Mouse (Mus musculus): ENCODE measurements around the gene Tgfb1i1. TPM values are rescaled to one million over a fixed set of nuclear protein-coding genes. Genes with fewer than 3 reads are reported as not detected.

Tgfb1i1 gene
- polyA plus RNA-seq (2014; fragmentation: Nextera tagmentation; extraction: Ambion mirVana), result 35.3 and 38.2 TPM in 2 replicates

DNA sequence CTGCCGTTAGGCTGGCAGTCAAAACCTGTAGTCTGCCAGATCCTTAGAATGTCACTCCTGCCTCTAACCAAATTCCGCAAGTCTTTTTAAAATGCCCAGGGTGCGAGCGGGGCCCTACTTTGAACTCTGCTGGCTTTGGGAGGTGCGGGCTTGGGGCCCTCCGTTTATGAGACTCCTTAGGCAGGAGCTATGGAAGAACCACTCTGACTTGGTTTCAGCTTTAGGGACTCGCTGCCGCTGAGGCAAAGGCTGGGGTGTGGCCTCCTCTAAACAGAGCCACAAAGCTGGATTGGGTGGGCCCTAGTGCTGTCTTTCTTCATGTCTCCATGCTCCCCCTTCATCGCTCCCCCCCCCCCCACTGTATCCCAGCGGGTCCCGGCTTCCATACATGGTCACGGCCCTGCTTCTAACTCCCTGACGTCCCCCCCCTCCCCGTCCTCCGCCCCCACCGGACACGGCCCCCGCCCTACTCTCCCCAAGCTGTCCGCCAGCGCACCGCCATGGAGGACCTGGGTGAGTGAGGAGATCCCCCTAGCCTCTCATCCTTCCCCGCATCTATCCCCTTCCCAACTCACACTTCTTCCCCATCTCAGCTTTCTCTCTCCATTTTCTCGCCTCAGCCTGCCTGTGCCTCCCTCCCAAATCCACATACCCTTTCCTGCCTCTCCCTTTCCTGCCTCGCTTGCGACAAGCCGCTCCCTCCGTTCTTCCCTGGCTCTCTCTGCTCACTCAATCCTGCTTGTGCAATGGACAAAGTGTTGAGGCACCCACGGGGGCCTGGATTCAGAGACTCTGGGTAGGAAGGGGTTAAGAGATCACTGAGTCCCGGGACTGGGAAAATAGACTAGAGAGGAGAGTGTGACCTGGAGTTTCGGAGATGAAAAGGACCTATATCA lies at the start of gene Tgfb1i1:
Gene Tgfb1i1 (plus strand): TSS at position 317 of the 896 bp plus-strand sequence.
- peak within 1 kb of the TSS; percentile 82 for H3K4me2 ChIP-seq
- H3K9ac ChIP-seq (ENCODE audit: low read depth, low read length), result peak within 1 kb of the TSS; percentile 74
- H3K27ac ChIP-seq (ENCODE audit: low read depth, low read length), result peak within 1 kb of the TSS; percentile 59; the same call in 1 of the 2 replicates
- ATAC-seq (replicated peaks; ENCODE audit: low FRiP score) (peak; percentile 58), DNase-seq (ENCODE audit: low spot score) (peak; percentile 58)
- peaks cover 1% of the 10 kb centered on the region for H3K27me3 ChIP-seq (replicated peaks; ENCODE audit: control insufficient read depth, insufficient read depth, low read length)
- peaks cover 5% of the 10 kb centered on the region for H3K4me1 ChIP-seq (replicated peaks; ENCODE audit: control insufficient read depth, insufficient read depth, low read length)
- H3K9me3 ChIP-seq (ENCODE audit: control insufficient read depth, low read length), result no peaks in the 10 kb centered on the region
- H3K36me3 ChIP-seq (ENCODE audit: control insufficient read depth, insufficient read depth, low read length), result peaks cover 23% of the 10 kb centered on the region
- WGBS, result 7% methylated on average over 27 of the region's 30 CpGs
- H3K4me3 ChIP-seq (ENCODE audit: low read depth, low read length), result peak within 1 kb of the TSS; percentile 55

DNA sequence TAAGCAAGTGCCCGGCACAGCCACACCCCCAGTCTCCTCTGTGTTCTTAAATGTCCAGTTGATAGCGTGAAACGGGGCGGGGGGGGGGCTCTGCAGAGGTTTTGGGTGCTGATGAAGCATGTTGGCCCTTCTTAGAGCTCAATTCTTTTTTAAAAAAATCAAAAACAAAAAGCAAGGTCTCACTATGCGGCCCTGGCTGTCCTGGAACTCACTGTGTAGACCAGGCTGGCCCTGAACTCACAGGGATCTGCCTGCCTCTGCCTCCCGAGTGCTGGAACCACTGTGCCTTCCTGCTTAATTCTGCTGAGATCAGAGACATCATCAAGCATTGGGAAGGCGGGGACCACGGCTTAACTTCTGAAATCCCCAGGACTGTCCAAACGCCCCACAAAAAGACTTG lies 45.0 kb upstream of the Tgfb1i1 start:
- no peaks in the 10 kb centered on the region for H3K36me3 ChIP-seq (ENCODE audit: control insufficient read depth, insufficient read depth, low read length)
- H3K27ac ChIP-seq (ENCODE audit: low read depth, low read length), result no peak overlapping the region
- H3K27me3 ChIP-seq (replicated peaks; ENCODE audit: control insufficient read depth, insufficient read depth, low read length), result no peaks in the 10 kb centered on the region
- 81% methylated on average over 9 of the region's 9 CpGs for WGBS
- no peaks in the 10 kb centered on the region for H3K9me3 ChIP-seq (ENCODE audit: control insufficient read depth, low read length)
- ATAC-seq (replicated peaks; ENCODE audit: low FRiP score) (no peak), DNase-seq (ENCODE audit: low spot score) (no peak)
- no peak overlapping the region for H3K9ac ChIP-seq (ENCODE audit: low read depth, low read length)
- H3K4me2 ChIP-seq, result no peak overlapping the region
- H3K4me1 ChIP-seq (replicated peaks; ENCODE audit: control insufficient read depth, insufficient read depth, low read length), result no peaks in the 10 kb centered on the region
- H3K4me3 ChIP-seq (ENCODE audit: low read depth, low read length), result no peak overlapping the region

DNA sequence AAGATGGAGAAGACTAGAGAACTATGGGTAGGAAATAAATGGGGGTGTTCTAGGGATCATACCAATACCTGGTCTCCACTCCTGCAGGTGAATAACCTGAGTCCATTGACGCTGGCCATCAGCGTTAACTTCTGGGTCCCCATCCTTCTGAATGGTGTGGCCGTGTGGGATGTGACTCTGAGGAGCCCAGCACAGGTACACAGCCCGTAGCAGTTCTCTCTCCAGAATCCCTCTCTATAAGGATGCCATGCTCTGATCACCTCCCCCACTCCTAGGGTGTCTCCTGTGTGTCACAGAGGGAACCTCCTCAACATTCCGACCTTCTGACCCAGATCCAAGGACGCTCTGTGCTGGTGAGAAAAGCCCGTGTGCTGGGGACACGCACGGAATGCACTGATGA lies 43.5 kb upstream of the Tgfb1i1 start:
- no peaks in the 10 kb centered on the region for H3K9me3 ChIP-seq (ENCODE audit: control insufficient read depth, low read length)
- H3K4me3 ChIP-seq (ENCODE audit: low read depth, low read length), result no peak overlapping the region
- DNase-seq (ENCODE audit: low spot score), result peak; percentile 17
- H3K9ac ChIP-seq (ENCODE audit: low read depth, low read length), result no peak overlapping the region
- no peaks in the 10 kb centered on the region for H3K4me1 ChIP-seq (replicated peaks; ENCODE audit: control insufficient read depth, insufficient read depth, low read length)
- 83% methylated on average over 9 of the region's 9 CpGs for WGBS
- H3K27me3 ChIP-seq (replicated peaks; ENCODE audit: control insufficient read depth, insufficient read depth, low read length), result no peaks in the 10 kb centered on the region
- no peaks in the 10 kb centered on the region for H3K36me3 ChIP-seq (ENCODE audit: control insufficient read depth, insufficient read depth, low read length)
- H3K27ac ChIP-seq (ENCODE audit: low read depth, low read length), result no peak overlapping the region
- ATAC-seq (replicated peaks; ENCODE audit: low FRiP score), result no peak
- no peak overlapping the region for H3K4me2 ChIP-seq

DNA sequence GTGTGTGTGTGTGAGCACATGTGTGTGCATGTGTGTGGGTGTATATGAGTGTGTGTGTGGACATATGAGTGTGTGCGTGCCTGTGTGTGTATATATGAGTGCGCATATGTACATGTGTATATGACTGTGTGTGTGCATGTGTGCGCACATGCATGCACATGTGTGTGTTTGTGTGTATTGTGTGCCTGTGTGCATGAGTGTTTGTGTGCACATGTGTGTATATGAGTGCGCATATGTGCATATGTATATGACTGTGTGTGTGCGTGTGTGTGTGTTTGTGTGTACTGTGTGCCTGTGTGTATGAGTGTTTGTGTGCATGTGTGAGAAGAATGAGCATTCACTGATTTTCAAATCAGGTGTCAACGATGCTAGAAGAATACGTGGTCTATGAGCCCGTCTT lies 42.4 kb upstream of the Tgfb1i1 start:
- no peak for DNase-seq (ENCODE audit: low spot score)

DNA sequence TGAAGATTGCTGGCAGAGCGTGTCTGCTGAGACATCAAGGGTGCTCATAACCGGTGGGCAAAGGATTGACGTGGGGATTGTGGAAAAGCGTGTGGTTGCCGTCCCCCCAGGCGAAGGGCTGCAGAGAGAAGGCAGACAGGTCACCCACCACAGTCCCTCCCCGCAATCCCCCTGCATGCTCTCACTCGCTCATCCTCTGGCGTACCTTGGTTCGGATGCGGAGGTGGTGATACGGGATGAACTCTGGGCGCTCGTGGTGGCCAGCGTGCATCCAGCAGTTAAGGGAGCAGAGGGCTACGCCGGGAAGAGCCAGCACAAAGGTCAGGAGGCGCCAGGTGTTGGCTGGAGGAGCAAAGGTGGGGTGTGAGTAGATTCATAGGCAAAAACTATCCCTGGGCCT lies 40.9 kb upstream of the Tgfb1i1 start:
- Histone ChIP-seq H3K4me3 (ENCODE audit: low read depth, low read length) (no peak overlapping the region), H3K9me3 (ENCODE audit: control insufficient read depth, low read length) (no peaks in the 10 kb centered on the region), H3K27ac (ENCODE audit: low read depth, low read length) (no peak overlapping the region), H3K4me1 (replicated peaks; ENCODE audit: control insufficient read depth, insufficient read depth, low read length) (no peaks in the 10 kb centered on the region), H3K27me3 (replicated peaks; ENCODE audit: control insufficient read depth, insufficient read depth, low read length) (no peaks in the 10 kb centered on the region), H3K36me3 (ENCODE audit: control insufficient read depth, insufficient read depth, low read length) (no peaks in the 10 kb centered on the region), H3K4me2 (no peak overlapping the region), H3K9ac (ENCODE audit: low read depth, low read length) (no peak overlapping the region)
- DNase-seq (ENCODE audit: low spot score), result no peak
- no peak for ATAC-seq (replicated peaks; ENCODE audit: low FRiP score)
- WGBS, result 81% methylated on average over 18 of the region's 18 CpGs

More for the DNA sequence above, 42.4 kb upstream of the Tgfb1i1 start:
- Histone ChIP-seq H3K4me2 (no peak overlapping the region), H3K27me3 (replicated peaks; ENCODE audit: control insufficient read depth, insufficient read depth, low read length) (no peaks in the 10 kb centered on the region), H3K27ac (ENCODE audit: low read depth, low read length) (no peak overlapping the region), H3K4me1 (replicated peaks; ENCODE audit: control insufficient read depth, insufficient read depth, low read length) (no peaks in the 10 kb centered on the region), H3K4me3 (ENCODE audit: low read depth, low read length) (no peak overlapping the region), H3K36me3 (ENCODE audit: control insufficient read depth, insufficient read depth, low read length) (no peaks in the 10 kb centered on the region), H3K9ac (ENCODE audit: low read depth, low read length) (no peak overlapping the region), H3K9me3 (ENCODE audit: control insufficient read depth, low read length) (no peaks in the 10 kb centered on the region)
- WGBS, result 86% methylated on average over 8 of the region's 8 CpGs
- no peak for ATAC-seq (replicated peaks; ENCODE audit: low FRiP score)

DNA sequence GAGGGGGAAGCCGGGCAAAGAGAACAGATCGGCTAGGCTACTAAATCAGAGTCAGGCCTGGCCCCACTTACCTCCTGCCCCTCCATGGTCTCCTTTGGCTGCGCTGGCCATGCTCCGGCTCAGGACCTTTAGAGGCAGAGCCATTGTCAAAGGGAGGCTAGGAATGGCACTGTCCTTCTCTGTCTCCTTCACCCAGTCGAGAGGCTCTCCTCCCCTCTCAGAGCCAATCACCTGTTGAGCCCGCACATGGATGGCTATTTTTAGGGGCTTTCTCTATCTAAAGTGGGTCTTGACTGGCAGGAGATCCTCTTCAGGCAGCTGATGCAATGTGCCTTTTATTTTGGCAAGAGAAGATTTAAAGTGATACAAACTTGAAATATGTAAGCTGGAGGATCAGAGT lies 40.5 kb upstream of the Tgfb1i1 start, which contains the start of gene Cox6a2:
Gene Cox6a2 (minus strand): TSS at position 236 of the 400 bp plus-strand sequence.
- Histone ChIP-seq H3K4me3 (ENCODE audit: low read depth, low read length) (no peak within 1 kb of the TSS), H3K27ac (ENCODE audit: low read depth, low read length) (no peak within 1 kb of the TSS), H3K4me1 (replicated peaks; ENCODE audit: control insufficient read depth, insufficient read depth, low read length) (no peaks in the 10 kb centered on the region), H3K4me2 (no peak within 1 kb of the TSS), H3K9ac (ENCODE audit: low read depth, low read length) (no peak within 1 kb of the TSS), H3K36me3 (ENCODE audit: control insufficient read depth, insufficient read depth, low read length) (no peaks in the 10 kb centered on the region), H3K27me3 (replicated peaks; ENCODE audit: control insufficient read depth, insufficient read depth, low read length) (no peaks in the 10 kb centered on the region), H3K9me3 (ENCODE audit: control insufficient read depth, low read length) (no peaks in the 10 kb centered on the region)
- DNase-seq (ENCODE audit: low spot score), result no peak
- no peak for ATAC-seq (replicated peaks; ENCODE audit: low FRiP score)
- 68% methylated on average over 6 of the region's 6 CpGs for WGBS

DNA sequence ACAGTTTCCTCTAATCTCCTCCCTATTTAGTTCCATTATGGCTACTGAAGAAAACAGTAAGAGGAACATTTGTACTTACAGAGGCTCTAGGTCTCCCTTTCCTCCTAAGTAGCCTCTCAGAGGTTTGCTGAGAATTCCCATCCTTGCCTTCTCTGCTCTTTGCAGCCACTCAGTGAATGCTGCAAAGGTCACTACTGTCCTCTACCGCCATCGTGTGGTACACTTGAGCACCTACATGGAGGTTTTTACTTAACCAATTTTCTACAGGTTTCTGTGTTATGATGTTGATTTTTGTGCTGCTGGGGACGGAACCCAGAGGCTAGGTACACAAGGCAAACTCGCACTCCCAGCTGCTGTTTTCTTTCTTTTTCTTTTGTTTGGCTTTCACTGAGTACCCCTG lies 38.4 kb upstream of the Tgfb1i1 start:
- Histone ChIP-seq H3K27me3 (replicated peaks; ENCODE audit: control insufficient read depth, insufficient read depth, low read length) (no peaks in the 10 kb centered on the region), H3K9ac (ENCODE audit: low read depth, low read length) (no peak overlapping the region), H3K4me2 (no peak overlapping the region), H3K4me3 (ENCODE audit: low read depth, low read length) (no peak overlapping the region), H3K36me3 (ENCODE audit: control insufficient read depth, insufficient read depth, low read length) (no peaks in the 10 kb centered on the region), H3K9me3 (ENCODE audit: control insufficient read depth, low read length) (no peaks in the 10 kb centered on the region), H3K27ac (ENCODE audit: low read depth, low read length) (no peak overlapping the region), H3K4me1 (replicated peaks; ENCODE audit: control insufficient read depth, insufficient read depth, low read length) (no peaks in the 10 kb centered on the region)
- ATAC-seq (replicated peaks; ENCODE audit: low FRiP score) (no peak), DNase-seq (ENCODE audit: low spot score) (no peak)
- 4% methylated on average over 4 of the region's 4 CpGs for WGBS

DNA sequence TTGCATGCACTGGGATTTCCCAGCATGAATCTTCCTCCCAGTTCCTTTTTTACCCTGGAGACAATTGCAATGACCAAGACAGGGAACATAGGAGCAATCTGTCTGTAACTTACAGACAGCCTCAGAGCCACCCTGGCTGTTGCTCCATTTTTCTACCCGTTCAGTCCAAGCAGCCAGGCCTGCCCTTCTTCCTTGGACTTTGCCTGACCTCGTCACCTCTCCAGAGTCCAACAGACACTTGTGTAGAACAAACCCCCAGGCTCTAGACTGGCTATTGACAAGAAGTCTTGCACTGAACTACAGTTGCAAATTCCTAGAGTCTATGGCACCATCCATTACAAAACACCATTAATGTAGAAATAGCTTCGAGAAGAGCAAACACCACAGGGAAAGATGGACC lies 36.8 kb upstream of the Tgfb1i1 start:
- no peaks in the 10 kb centered on the region for H3K27me3 ChIP-seq (replicated peaks; ENCODE audit: control insufficient read depth, insufficient read depth, low read length)
- no peaks in the 10 kb centered on the region for H3K9me3 ChIP-seq (ENCODE audit: control insufficient read depth, low read length)
- H3K4me2 ChIP-seq, result no peak overlapping the region
- 54% methylated on average over 3 of the region's 3 CpGs for WGBS
- no peaks in the 10 kb centered on the region for H3K36me3 ChIP-seq (ENCODE audit: control insufficient read depth, insufficient read depth, low read length)
- DNase-seq (ENCODE audit: low spot score), result no peak
- no peak for ATAC-seq (replicated peaks; ENCODE audit: low FRiP score)
- no peaks in the 10 kb centered on the region for H3K4me1 ChIP-seq (replicated peaks; ENCODE audit: control insufficient read depth, insufficient read depth, low read length)
- H3K4me3 ChIP-seq (ENCODE audit: low read depth, low read length), result no peak overlapping the region
- H3K27ac ChIP-seq (ENCODE audit: low read depth, low read length), result no peak overlapping the region
- H3K9ac ChIP-seq (ENCODE audit: low read depth, low read length), result no peak overlapping the region

DNA sequence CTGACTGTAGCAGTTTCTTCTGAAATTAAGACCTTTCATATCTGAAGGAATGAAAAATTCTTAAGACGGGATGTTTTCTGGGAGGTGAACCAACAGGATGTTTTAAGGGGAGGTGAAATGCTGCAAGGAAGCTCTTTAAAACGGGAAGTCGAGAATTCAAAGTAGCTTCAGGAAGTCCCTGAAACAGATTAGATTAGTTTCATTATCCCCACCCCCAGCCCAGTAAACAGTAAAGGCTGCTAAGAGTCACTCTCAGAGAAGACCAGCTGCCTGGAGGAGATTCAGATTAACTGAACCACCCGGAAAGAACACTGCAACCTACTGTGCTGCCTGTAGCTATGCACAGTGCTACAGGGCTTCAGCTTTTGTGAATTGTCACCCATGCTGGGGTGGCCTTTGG lies 26.7 kb upstream of the Tgfb1i1 start:
- Histone ChIP-seq H3K4me3 (ENCODE audit: low read depth, low read length) (no peak overlapping the region), H3K4me2 (no peak overlapping the region), H3K9ac (ENCODE audit: low read depth, low read length) (no peak overlapping the region), H3K4me1 (replicated peaks; ENCODE audit: control insufficient read depth, insufficient read depth, low read length) (no peaks in the 10 kb centered on the region), H3K9me3 (ENCODE audit: control insufficient read depth, low read length) (no peaks in the 10 kb centered on the region), H3K27ac (ENCODE audit: low read depth, low read length) (no peak overlapping the region), H3K27me3 (replicated peaks; ENCODE audit: control insufficient read depth, insufficient read depth, low read length) (no peaks in the 10 kb centered on the region), H3K36me3 (ENCODE audit: control insufficient read depth, insufficient read depth, low read length) (no peaks in the 10 kb centered on the region)
- no peak for ATAC-seq (replicated peaks; ENCODE audit: low FRiP score)
- DNase-seq (ENCODE audit: low spot score), result no peak
- WGBS, result 57% methylated on average over 4 of the region's 4 CpGs
